Mouse (Mus musculus): ENCODE results near the gene Nfya.

The Nfya gene

DNA sequence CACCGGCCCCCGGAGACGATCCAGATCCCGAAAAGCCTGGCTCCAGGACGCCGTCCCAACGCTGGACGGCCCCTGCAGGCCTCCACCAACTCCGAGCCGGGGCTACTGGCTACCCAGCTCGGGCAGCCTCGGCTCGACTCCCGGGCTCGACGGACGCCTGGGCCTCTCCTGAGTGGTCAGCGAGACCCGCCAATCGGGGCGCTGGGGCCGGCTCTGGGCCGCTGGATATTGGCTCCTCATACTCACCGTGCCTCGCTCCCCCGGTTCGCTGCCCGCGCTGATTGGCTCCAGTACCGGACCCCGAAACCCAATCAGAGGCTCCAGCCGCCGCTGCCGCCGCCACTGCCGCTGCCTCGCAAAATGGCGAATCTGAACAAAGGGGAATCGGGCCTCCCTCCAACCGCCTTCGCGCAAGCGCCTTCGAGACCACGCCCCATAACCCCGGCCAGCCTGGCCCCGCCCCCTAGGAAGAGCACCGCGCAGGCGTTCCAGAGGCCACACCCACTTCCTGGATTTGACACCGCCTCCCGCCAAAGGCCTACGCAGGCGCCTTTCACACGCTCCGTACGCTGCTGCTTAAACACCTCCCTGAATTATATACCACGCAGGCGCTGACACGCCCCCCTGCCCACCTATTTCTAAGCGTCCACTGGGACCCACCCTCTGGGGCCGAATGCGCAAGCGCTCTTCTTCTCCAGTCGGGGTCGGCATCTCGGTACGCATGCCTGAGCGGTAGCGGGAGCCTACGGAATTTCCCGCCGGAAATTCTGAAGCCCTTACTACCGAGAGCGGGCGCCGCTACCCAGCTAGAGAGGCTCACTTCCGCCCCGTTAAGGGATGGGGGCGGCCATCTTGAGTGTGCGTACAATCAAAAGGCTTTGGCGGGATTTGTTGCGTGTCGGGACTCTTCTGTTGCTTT is at the start of gene Nfya, which contains the start of gene Oard1:
Gene Nfya, minus strand, starts transcription at position 527 of the 919 bp plus-strand sequence.
Gene Oard1, plus strand, starts transcription at position 635 of the 919 bp plus-strand sequence.
- in situ Hi-C loops (cut with MboI; ENCODE audit: low sequenced_read_pairs): loop anchor here (10.0 kb wide), 1 partner anchor 995 kb away; no protein-coding TSS in a partner anchor

DNA sequence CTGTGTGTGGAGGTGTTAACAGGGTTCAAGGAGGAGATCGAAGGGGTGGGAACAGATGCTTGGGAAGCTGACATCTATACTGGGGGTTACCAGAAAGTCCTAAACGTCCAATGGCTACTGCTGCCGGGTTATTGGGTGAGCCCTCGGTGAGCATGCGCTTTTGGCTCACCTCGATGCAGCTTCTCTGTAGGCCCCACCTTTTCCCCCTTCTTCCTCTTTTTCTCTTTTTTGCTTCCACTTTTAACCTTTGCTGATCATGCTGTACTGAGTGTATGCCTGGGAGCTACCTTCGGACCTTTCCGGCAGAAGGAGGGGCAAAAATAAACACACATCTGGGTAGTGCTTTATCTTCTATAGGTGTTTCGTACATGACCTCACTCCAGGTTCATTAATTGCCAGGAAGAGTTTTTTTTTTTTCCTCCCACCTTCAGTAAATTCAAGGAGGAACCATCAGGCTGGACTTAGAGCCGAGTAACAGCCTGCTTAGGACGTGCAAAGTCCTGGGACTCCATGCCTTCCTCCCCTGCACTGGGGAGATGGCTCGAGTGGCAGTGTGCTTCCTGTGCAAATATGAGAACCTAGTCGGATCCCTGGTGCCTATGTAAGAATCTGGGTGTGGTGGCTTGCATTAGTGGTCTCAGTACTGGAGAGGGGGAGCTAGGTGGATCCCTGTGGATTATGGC is 48.4 kb upstream of the Nfya start:
- in situ Hi-C loops (cut with MboI; ENCODE audit: low sequenced_read_pairs): no loop called here

DNA sequence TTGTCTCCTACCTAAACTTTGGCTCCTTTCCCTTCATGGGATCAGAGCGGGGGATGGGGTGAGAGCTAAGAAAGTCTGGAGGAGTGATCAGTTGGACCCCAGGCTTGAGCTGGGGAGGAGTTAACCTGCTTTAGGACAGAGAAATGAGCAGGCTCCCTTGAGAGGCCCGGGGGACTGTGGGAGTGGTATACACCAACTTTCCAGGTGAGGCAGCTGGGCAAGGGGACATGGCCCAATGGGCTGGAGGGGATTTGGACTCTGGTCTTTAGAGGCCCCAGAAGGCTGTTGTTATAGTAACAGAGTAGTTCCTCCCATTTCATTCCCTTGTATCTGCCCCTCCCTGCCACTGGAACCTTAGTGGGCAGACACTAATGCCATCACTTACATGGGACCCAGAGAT is 46.2 kb upstream of the Nfya start:
- in situ Hi-C loops (cut with MboI; ENCODE audit: low sequenced_read_pairs): no loop called here

DNA sequence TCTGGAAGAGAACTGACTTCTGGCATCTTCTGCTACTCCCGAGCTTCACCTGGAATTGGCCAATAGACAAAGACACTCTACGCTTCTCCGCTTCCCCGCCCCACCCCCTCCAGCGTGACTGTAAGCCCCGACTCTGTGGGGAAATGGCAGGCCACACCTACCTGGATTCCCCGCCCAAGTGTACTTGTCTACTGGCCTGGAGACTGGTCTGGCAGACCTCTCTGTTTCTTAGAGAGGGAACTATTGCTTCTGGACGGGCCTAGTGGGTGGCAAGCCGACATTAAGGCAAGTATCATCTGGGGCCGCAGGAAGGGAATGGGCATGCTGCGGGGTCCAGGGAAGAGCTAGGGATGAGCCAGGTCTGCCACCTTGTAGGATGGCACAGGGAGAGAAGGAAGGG is 45.0 kb upstream of the Nfya start, which contains the start of gene Unc5cl:
Gene Unc5cl, plus strand, starts transcription at position 214 of the 400 bp plus-strand sequence.
- in situ Hi-C loops (cut with MboI; ENCODE audit: low sequenced_read_pairs): no loop called here

DNA sequence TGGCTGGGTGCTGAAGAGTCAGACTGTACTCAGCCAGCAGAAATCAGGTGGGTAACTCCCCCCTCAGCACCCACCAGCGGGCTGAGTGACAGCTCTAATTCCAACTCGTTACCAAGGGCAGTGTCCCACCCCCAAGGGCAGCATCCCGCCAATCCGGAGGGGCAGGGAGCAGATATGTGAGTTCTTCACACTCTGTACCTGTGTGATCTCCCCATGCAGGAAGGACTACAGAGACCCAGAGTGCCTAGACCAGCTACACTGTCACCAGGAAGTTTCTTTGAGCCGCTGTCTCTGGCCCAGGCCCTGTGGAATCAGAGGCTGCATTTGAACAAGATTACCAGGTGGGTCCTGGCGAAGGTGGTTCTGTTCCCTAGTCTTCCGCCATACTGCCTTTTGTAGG is 44.5 kb upstream of the Nfya start:
- in situ Hi-C loops (cut with MboI; ENCODE audit: low sequenced_read_pairs): no loop called here

DNA sequence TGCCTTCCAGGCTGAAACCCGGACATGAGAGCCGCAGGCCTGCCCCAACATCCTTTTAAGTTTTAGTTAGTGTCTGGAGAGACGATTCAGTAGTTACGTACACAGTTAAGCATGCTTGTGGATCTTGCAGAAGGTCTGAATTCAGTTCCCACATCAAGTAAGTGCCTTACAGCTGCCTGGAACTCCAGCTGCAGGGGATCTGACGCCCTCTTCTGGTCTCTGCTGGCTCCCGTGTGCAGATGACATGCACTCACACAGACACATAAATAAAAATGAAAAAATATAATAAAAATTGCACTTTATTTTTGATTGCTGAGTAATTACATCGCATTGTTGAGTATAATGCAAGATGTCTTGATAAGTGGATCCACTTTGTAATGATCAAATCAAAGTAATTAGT is 43.8 kb upstream of the Nfya start:
- in situ Hi-C loops (cut with MboI; ENCODE audit: low sequenced_read_pairs): no loop called here

DNA sequence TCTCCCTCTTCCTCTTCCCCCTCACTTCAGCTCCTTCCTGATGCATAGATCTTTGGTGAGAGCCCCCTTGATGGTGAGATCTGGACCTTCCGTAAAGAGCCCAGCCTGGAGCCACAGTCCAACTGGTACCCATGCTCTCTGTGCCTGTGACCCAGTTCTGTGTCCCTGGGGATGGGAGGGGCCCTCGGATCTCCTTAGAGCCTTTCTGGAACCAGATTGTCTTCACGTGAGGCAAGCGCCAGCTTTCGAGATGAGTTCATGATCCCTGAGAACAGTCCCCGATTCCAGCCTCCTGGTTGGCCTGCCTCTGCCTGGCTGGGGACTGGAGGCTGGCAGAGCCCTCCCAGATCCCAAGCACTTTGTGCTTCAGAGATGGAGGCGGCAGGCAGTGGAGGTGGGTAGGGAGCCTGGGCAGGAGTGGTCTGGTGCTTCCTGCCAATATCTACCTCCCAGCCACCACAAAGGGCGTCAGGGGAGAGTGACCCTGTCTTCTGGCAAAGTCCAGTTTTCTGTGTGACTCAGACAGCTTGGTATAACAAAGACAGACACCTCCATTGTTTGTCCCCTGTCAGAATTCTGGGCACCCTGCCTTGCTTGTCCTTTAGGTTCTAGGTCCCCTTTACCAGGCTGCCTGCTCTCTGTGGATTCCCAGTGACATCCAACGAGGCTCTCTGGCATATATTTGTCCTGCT is 42.2 kb upstream of the Nfya start:
- in situ Hi-C loops (cut with MboI; ENCODE audit: low sequenced_read_pairs): no loop called here

DNA sequence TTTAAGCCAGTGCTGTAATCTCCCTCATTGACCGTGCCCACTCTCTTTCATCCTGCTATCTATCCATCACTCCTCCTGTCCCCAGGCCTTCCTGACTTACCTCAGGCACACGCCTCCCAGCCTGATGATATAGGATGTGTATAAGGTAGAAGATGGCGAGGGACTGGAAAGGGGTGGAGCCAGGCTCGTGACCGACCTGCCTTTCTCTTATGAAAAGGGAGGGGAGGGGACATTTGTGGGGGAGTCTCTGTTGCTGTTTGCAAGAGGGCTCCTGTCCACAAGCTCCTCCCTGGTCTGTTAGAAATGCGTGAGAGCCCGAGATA is 41.6 kb upstream of the Nfya start, which contains the start of gene Tspo2:
Gene Tspo2, minus strand, starts transcription at position 170 of the 323 bp plus-strand sequence.
- in situ Hi-C loops (cut with MboI; ENCODE audit: low sequenced_read_pairs): no loop called here

DNA sequence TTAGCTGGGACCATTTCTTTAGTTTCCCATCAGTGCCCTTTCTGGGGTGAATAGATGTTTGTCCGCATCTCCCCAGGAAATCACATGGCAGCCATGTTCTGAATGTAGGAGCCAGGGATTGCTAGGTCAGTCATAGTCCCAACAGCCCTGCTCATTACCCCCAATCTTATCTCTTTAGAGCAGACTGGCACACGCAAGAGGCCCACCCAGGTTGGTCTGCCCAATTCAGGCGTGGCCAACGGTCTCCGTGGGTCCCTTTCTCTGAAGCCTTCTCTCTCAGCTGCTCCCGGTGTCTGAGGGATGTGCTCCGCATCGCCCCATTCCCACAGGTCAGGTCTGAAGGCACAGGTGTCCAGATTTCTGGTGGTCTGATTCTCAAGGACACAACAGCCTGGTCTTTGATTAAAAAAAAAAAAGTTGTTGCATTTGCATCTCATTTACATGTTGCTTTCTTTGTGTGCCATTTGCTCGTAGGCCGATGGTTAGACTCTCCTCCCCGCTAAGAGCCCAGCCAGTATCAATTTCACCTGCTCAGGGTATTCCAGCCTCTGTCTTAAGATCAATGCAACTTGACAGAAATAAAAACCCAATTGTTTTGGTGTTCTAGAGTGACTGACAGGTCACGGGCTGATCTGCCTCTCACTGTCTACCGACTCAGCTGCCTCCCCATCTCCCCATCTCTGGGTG is 41.1 kb upstream of the Nfya start:
- in situ Hi-C loops (cut with MboI; ENCODE audit: low sequenced_read_pairs): no loop called here

DNA sequence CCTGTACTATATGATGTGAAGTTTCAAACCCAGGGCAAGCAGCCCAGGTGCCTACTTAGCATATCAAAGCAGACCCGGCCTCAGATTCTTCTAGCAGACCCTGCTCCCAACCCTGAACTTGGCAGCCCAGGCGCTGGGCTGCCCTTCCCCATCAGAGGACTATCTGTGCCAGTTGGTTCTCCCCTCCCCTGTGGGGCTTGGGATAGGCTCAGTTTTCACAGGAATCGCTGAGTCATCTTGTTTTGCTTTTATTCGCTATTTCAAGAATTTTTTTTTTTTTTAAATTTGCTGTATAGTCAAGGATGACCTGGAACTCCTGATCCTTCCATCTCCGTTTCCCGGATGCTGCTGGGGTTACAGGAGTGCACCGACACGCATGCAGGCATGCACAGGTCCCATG is 38.0 kb upstream of the Nfya start:
- in situ Hi-C loops (cut with MboI; ENCODE audit: low sequenced_read_pairs): no loop called here

DNA sequence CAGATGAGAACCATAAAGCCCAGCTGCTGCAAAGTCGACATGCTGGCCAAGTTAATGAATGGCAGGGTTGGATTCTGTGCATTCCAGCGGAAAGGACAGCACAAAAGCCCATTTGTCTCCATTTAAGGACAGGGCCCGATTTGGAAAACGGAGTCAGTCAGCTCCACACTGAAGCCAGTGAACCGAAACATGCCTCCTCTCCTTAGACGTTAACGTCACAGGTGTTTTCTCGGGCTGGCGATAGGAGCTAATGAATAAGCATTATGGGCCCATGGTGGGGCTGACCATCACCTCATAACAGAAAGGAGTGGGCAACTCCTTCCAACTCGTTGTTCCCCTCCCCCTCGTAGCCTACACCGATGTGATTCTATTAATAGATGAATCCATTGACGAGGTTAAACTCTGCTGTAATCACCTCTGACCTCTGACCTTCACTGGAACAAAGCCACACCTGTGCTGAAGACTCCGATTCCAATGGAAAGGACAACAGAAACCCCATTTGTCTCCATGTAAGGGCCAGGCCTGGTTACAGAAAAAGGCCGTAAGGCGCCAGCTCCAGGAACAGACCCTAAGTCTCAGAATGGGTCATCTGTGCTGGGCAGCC is 33.9 kb upstream of the Nfya start:
- in situ Hi-C loops (cut with MboI; ENCODE audit: low sequenced_read_pairs): no loop called here

DNA sequence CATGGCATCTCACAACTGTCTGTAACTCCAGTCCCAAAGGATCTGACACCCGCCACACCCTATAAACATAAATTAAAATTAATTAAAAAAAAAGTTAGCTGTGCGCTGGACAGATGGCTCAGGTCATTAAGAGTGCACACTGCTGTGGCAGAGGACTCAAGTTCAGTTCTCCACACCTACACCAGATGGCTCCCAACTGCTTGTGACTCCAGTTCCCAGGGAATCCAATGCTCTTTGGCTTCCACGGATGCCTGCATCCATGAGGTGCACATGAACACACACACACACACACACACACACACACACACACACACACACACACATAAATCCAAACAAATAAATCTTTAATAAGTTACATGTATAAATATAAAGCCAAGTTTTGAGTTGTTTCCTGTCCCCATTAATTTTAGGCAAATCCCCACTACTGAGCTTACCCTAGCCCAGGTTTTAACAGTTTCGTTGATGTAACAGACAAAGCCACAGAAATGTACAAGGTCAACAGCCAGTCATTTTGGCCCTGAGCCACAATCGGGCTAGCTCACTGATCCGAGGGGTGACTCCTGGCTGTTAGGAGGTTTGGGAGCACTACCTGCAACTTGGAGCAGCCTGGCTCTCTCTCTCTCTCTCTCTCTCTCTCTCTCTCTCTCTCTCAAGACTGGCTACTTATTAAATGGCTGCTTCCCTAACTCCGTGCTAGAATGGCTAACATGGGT is 33.2 kb upstream of the Nfya start:
- in situ Hi-C loops (cut with MboI; ENCODE audit: low sequenced_read_pairs): no loop called here

DNA sequence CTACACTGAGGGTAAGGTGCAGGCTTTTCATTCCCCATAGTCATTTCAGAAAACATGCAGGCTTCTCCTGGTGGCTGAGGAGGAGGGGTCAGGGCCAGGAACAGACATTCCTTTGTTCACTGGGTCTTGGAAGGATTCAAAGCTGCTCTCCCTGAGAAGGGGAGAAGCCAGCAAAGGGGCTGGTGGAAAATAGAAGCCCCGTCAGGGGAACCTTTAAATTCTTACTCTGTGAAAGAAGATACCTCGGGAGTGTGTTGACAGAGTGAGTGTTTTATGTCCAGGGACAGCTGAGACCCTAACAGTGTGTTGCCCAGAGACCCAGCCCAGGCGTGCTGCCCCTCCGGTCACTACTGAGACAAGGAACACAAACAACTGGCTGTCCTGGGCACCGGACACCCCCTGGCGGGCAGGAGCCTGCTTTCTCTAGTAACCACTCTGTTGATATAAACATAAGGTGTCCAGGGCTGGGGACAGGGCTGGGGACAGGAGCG is 27.8 kb upstream of the Nfya start:
- in situ Hi-C loops (cut with MboI; ENCODE audit: low sequenced_read_pairs): no loop called here

DNA sequence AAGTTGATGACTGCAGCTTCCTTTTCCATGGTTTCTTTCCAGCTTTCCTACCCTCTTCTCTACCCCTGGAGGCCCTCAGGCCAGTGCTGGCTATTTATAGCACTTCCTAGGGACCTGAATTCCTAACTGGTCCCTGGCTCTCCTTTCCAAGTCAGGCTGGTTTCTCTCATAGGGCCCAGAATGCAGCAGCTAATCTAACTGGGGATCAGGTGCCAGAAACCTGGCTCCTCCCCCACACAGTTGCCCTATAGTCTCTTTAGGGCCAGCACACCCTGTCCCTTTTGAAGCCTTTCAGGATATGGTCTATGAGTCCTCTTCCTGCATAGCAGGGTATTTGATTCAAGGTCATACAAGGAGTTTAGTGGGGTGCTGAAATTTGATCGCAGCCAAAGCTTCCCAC is 26.8 kb upstream of the Nfya start:
- in situ Hi-C loops (cut with MboI; ENCODE audit: low sequenced_read_pairs): no loop called here

DNA sequence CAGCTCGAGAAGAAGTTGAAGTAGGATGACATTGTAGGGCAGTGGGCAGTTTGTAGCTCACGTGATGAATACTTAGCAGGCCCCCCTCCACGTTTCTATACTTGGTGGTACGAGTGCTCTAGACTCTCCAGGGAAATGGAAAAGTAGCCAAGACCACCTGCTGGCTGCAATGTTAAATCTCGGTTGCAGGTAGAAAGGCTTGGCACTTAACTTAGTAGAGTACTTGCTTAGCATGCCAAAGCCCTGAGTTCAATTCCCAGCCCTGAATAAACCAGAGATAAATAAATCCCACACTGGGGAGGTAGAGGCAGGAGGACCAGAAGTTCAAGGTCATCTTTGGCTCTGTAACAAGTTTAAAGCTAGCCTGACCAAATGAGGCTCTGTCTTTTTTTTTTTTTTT is 24.8 kb upstream of the Nfya start:
- in situ Hi-C loops (cut with MboI; ENCODE audit: low sequenced_read_pairs): no loop called here

DNA sequence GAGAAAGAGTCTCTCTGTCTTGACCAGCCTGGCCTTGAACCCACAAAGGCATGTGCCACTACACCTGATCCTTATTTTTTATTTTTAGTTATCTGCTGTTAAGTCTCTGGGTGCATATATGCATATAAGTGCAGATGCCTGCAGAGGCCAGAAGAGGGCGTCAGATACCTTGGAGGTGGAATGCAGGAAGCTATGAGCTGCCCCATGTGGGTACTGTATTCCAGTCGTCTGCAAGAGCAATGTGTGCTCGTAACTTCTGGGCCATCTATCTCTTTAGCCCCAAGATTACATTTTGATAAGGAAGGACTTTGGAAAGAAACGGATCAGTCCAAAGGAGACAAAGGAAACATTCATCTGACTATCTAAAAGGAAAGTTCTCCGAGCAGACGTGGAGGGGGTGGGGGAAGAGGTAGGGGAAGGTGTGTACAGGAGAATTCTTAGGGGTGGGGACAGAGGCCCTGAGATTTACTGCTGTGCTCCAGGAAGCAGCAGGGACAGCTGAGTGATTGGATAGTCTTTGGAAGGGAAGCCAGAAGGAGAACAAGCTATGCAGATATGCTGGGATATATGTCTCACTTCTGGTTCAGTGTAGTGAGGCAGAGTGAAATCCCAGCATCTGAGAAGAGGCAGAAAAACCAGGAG is 24.1 kb upstream of the Nfya start:
- in situ Hi-C loops (cut with MboI; ENCODE audit: low sequenced_read_pairs): no loop called here

DNA sequence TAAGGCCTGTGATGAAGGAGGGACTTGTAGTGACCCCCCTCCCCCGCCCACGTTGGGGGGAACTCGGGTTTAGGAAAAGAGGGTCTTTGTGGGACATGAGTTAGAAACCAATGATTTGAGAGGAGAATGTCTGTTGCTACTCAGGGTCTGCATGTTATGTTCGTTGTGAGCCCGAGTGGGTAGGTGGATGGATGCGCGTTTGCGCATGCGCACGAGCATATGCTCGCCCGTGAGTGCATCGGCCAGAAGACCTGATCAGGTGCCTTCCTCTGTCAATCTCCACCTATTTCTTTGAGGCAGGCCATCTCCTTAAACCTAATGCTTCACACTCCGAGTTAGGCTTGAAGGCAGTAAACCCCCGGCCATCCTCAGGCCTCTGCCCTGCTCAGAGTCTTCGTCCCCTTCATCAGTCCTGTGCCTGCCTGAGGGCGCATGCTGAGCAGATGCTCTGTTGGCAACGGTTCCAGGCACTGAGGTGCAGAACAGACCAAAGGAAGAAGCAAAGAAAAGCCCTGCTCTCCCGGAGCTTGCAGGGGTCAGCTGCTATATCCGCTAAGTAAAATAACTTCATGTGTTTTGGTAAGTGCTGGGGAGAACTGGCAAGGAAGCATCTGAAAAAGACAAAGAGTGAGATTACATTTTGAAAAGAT is 23.4 kb upstream of the Nfya start:
- in situ Hi-C loops (cut with MboI; ENCODE audit: low sequenced_read_pairs): no loop called here

DNA sequence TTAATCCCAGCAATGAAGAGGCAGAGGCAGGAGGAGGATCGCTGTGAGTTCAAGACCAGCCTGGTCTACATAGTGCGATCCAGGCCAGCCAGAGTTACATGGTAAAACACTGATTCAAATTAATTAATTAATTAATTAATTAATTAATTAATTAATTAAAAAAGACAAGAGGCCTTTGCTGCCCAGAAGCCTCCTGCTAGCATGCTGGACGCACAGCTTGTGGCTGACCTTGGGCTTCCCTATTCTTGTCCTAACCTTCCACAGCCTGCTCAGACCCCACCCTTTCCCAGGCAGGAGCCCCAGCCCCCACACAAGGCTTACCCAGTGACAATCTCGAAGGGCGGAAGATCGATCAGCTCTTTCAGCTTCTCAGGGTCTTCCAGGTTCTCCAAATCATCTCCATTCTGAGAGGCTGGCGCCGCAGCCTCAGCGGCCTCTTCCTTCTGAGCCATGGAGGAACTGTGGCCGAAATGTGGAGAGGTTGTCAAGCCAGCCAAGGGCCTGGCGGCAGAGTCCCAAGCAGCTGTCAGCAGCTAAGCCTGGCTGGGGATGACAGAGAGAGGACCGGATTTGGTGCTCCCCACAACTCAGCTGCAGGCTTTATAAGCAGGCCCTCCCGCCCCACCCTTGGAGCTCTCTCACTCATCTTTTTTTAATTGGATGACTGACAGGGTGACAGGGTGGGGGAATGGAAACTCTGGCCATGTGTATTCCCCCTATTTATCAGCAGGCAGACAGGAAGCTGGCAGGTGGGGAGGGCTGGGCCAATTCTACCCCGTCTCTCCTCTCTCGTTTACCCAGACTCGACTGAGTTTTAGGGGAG is 22.7 kb upstream of the Nfya start, which contains the start of gene Apobec2:
Gene Apobec2, minus strand, starts transcription at position 773 of the 823 bp plus-strand sequence.
- in situ Hi-C loops (cut with MboI; ENCODE audit: low sequenced_read_pairs): no loop called here

All from CH12F3 (cell line).